Mouse (Mus musculus) right cerebral cortex, postnatal 10 days (tissue): ENCODE measurements at regions not wholly inside any gene's neighbourhood (a gene's known extent, or its start where the extent isn't known, plus 50 kb on each side); places are given as distances from the start of the nearest gene placed in this dataset.
A peak's percentile ranks its signal among the peaks of the same experiment; 100 is the strongest.

Experiments
- DNase-seq, 2 experiments: peaks; one replicate each; pipeline ENCODE4 v3.0.0; 2021; ENCODE audit warnings: low spot score in 2 of 2

DNA sequence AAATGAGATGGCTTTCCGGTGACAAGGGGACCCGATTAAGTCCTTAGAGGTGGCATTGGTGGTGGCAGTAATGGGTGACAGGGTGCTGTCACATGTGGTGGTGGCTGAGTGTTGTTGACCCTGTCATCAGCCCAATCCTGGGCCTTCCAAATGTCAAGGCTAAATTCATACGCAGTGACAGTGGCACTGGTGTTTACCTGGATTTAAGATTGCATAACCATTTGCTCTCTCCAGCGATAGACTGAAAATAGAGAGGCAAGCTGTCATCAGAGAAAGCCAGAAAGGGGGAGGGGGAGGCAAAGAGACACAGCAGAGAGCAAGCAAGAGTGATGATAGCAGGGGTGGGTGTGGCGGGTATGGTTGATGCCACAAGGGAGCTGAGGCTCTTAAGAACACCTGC, 215.1 kb downstream of the Suds3 start:
- no peak for DNase-seq

DNA sequence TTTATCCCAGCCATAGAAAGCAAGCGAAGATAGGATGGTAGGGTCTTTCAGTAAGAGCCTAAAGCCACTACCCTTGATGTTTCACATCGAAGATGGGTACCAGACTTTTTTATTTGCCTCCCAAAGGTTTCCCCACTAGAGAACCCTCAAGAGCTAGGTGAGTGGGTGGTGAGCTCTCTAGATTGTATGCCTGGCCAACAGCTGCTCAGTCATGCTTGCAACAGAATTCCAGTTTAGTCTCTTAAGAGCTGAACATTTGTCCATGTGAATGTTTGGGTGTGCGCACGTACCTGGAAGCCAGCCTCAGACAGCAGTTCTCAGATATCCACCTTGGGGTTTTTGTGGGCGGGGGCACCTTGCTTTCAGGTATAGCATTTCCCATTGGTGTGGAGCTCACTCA, 218.5 kb downstream of the Suds3 start:
- DNase-seq, result no peak

DNA sequence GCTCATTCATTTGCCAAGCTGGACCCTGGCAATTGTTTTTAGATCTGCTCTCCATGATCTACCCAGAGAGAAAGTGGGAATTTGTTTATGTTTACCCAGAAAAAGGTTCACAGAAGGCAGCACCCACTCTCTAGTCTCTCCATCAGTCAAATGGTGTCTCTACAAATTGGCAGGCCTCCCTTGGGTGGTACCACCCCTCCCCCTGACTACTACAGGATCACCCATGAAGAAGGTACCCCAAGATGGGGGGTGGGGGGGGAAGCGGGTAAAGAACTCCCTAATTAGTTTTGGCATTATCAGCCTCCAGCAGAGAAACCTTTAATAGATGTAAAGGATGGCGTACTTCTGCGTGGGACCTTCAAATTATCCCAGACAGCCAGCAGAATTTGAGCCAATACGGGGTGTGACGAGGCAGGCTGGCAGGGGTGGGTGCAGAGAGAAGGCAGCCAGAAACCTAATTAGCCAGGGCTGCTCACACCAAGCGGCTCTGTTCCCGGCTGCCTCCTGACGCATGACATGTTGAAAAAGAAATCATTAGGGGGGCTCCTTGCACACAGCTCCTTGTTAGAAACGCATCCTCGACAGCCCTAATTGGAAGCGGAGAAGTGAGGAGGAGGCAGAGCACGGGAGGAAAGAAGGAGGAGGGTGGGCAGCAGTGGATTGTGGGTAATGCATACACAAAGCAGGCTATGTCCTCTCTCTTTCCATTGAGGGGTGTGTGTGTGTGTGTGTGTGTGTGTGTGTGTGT, 220.7 kb downstream of the Suds3 start:
- DNase-seq, result peak; percentile 87 to 91

DNA sequence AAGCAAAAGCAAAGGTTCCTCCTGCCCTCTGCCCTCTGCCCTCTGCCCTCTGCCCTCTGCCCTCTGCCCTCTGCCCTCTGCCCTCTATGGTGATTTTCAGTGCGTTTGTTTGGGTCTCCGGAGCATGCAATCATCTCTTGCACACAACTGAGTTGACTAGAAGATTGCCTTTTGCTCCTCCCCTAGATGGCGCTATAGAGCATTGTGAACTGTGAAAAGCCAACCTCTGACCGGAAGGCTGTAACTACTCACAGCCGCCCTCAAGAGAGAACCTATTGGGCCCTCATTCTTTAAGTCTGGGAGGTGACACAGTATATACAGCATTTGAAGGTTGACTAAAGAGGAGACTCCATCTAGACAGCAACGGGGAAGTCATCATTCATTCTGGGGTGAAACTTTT, 221.3 kb downstream of the Suds3 start:
- DNase-seq, result no peak

DNA sequence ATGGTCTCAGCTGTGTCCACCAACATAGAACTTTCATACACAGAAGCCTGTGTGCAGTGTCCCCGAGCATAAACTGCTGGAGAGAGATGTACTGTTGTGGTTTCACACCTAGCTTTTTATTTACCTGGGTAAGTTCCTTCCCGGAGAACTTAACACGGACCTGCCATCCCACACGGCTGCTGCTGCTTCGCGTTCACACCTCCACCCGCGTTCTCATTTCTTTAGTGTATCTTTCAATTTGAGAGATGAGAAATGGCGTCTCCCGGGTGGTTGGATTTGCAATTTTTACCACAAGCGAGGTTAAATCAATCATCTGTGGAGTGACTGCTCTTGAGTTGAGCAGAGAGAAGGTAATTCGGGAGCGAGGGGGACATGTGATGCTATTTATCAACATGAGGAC, 223.0 kb downstream of the Suds3 start:
- DNase-seq, result no peak

DNA sequence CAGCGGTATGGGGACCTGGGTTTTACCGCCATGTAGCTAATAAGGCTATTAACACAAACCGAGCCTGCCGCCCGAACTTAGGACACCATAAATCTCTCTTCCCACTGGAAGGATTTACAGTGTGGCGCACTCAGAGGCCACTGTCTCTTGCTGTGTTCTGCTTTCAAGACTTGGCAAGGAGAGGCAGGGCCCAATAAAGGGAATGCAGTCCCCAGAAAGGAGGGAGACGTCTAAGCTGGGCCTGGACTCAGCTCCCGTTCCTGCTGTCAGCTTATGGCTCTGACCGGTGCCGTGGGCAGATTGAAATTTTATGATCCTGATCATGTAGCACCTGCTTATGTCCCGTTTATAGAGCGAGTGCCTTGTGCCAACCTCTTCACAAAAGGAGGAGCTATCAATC, 226.7 kb downstream of the Suds3 start:
- DNase-seq, result no peak

DNA sequence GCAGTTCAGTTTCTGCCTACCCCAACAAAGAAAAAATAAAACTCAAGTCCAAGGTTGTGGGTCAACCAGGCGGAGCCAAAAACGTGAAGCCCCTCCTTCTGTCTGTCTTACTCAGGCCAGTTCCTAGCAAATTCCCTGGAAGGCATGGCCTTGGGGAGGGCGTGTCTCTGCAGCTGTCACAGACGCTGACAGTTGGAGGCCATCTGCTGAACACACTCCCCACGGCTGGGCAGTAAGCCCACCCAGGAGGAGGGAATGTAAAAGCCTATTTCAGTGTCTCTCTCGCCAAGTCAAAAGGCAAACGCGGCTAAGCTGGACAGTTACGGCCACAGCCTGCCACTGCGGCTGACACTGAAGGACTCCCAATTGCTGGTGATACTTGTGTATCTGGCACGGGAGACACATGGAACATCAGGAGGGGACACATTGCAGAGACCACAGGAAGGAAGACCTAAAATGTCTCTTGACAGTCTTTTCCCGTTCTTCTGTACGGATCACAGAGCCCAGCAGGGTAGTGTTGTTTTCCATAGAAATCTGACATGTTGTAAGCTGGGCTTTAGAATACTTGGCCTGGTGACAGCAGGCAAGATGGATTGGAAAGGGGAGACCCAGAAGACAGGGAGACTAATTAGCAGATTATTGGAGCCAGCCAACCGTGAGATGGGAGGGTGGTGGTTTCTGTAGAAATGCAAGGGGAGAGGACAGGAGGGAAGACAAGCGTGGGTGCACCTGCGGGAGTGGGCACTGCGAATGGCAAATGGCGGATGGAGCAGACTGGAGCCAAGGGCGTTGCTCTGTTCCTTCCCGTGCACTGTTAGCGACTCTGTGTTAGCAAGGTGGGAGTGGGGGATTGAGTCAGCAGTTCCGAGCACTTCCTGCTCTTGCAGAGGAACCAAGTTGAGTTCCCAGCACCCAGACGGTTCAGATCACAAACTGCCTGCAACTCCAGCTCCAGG, 229.5 kb downstream of the Suds3 start:
- peak; percentile 71 to 77 for DNase-seq

DNA sequence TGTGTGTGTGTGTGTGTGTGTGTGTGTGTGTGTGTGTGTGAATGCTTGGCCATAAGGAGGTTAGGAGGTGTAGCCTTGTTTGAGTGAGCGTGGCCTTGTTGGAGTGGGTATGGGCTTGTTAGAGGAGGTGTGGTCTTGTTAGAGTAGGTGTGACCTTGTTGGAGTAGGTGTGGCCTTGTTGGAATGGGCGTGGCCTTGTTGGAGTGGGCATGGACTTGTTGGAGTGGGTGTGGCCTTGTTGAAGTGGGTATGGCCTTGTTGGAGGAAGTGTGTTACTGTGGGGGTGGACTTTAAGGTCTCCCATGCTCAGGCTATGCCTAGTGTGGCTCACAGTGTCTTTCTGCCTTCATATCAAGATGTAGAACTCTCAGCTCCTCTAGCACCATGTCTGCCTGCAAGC, 236.2 kb downstream of the Suds3 start:
- no peak for DNase-seq

DNA sequence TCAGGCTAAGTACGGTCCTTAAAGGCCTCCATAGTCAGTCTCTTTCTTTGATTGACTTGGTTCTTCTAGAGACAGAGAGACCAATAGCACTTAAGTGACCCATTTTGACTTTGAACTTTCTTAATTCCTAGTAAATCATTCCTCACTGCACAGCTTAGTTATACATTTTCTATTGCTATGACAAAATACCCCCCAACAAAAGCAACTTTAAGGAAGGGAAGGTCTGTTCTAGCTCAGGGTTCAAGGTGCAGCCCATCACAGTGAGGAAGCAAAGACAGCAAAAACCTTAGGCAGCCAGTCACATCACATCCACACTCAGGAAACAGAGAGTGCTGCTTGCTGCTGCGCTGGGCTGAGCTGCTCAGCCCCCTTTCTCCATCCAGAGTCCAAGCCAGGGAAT, 241.0 kb downstream of the Suds3 start:
- DNase-seq, result no peak

DNA sequence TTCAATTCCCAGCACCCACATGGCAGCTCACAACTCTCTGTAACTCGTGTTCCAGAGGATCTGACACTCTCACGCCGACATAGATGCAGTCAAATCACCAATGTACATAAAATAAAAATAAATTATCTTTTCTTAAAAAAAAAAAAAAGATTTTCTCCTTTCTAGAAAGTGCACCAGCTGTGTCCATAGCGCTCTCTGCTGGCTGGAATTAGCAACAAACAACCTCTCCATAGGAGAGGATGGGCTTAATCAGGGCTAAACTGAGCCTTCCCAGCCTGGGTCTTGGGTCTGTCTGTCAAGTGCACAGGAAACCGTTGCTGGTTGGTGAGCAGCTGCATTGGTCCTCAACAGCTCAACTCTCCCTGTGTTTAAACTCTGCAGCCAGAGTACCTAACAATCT, 247.8 kb downstream of the Suds3 start:
- DNase-seq, result peak; percentile 42 to 59

DNA sequence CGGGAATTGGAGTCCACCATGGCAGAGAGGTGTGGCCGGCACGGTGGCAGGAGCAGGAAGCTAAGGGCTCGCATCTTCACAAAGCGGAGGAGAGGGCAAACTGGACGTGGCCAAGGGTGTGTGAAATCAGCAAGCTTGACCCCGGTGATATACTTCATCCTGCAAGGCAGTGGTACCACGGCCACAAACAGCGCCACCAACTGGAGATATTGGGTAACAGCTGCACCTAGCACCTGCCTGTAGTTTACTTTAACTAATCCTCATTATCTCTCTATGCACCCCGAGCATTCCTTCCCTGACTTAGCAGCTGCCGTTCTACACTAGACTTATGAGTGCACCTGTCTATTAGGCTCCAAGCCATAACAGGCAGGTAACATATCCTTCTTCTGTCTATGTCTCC, 251.6 kb downstream of the Suds3 start:
- DNase-seq, result no peak

DNA sequence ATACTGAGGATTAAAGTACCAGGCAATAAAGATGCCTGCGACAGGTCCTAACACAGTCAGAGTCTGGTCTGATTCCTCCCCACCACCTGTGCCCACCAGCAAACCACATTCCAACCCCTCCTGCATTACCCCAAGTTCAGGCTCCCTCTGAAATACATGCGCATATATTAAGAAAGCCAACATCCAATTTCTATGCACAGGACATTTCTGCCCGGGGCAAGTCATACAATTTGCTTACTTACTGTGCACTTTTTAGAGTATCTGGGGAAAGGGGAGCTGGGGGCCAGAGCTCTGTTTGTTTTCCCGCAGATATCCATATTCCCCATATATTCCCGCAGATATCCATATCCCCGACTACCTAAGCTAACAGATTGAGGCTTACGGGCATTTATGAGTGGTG, 261.1 kb upstream of the Srrm4 start:
- no peak for DNase-seq

DNA sequence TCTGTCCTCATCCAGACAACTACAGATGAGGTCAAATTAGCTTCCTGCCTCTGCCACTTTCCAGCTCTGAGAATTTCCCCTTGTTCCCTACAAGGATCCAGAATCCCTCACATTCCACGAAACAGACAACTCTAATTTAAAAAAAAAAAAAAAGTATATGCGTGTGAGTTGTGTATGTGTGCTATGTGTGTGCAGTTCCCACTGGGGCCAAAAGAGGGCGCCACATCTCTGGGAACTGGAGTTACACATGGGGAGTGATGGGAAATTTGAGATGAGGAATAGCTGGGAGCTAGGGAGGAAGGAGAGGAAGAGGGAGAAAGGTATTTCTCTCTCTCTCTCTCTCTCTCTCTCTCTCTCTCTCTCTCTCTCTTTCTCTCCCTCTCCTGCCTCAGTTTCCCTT, 240.3 kb upstream of the Srrm4 start:
- DNase-seq, result no peak

DNA sequence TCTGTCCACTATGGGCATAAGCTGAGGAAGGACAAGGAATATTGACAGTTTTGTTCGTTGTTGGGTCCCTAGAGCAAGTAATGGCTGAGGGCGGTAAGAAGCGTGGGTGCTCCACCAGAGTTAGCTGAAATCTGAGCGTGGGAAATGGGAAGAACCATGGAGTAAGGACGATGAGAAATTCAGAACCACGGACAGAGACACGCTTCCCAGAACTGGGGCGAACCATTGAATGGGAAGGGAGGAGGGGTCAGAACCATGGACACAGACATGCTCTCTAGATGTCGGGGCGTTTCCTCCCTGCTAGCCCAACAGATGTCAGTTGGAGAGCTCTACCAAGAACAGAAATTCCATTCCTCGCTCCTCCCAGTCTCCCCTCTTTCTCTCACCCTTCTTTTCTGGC, 238.2 kb upstream of the Srrm4 start:
- no peak for DNase-seq

DNA sequence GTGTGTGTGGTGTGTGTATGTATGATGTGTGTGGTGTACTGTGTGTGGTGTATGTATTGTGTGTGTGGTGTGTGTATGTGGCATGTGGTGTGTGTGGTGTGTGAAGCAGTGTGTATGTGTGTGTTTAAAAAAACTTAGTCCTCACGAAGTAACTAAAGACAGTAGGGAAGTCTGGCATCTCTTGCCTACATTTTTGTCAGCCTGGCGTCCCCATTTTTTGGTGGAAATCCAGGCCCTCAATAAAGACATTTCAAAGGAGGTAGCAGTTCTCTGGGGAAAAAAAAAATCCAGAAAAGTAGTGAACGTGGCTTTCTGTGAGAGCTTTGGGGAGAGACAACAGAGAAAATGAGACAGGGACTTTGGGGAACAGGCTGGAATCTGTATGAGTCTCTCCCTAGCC, 231.6 kb upstream of the Srrm4 start:
- peak; percentile 35 to 43 for DNase-seq

DNA sequence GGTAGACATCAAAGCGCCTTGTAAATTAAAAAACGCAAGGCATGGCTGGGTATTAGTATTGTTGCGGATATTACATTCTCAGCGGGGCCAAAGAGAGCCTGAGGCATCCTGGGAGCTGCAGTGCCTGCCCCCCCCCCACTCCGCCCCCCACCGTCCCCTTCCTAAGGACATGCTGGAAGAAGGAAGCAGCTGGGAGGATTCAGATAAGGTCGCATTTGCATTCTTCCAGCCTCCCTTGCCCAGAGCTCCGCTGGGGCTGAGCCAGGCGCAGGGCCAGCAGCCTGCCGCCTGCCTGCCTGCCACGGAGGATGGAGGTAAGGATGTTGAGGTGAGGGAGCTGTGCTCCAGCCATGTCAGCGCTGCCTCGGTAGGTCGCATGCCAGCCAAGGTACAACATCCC, 230.5 kb upstream of the Srrm4 start:
- peak; percentile 42 to 48 for DNase-seq

DNA sequence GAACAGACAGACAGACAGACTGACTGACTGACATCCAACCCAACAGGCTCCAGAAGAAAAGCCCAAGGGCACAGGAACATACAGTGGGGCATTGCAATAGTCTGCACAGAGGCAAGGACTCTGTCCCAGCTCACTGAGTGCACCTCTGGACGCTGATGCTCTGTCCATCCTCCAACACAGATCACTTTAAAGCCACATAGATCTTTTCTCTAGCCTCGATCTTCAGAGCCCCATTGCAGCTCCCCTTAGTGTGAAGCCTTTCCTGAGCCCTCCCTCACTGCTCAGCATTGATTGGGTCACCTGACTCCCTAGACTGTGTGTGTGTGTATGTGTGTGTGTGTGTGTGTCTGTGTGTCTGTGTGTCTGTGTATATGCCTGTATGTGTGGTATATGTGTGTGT, 218.2 kb upstream of the Srrm4 start:
- no peak for DNase-seq

DNA sequence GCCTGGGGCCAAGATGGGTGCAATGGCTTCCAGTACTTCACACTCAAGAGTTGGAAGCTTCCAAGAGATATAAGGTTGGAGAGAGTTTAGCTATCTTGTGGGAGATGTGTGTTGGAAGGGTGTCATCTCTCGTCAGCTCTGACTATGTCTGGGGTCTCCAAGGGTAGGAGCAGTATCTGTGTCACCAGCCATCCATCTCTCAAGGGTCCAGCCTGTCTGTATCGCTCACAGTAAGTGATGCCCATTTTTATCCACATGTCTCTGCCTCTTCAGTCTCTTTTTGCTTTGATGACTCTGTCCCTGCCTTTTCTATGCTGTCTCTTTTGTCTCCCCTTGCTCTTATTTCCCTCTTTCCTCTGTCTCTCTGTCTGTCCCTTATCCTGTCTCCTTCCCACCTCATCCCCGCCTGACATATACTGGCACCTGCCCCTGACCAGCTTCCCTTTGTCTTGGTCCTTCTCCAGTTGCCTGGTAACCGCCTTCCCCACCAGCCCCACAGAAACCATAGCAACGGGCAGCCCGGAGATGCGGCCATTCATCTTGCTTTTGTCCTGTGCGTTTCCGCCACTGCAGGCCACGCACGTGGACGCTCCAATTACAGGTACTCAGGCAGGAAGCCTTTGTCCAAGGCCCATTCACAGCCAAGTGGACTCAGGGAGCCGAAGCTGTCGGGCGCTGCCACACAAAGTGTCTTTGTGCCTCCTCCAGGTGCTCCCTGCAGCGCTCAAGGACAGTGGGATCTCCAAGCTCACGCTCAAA, 217.6 kb upstream of the Srrm4 start:
- peak; percentile 78 to 83 for DNase-seq

DNA sequence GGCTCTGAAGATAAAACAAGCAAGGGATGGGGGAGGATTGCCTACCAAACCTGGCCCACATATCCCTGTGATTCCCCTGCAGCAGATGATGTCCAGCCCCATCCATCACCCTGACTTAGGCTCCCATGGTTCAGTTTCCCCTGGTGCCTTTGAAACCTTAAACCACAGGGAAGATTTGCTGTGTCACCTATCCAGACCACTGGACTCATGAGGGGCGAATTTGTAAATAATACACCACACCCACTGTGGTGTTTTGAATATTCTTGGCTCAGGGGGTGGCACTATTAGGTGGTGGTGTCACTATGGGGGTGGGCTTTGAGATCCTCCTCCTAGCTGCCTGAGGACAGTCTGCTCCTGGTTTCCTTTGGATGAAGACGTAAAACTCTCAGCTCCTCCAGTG, 205.8 kb upstream of the Srrm4 start:
- no peak for DNase-seq

DNA sequence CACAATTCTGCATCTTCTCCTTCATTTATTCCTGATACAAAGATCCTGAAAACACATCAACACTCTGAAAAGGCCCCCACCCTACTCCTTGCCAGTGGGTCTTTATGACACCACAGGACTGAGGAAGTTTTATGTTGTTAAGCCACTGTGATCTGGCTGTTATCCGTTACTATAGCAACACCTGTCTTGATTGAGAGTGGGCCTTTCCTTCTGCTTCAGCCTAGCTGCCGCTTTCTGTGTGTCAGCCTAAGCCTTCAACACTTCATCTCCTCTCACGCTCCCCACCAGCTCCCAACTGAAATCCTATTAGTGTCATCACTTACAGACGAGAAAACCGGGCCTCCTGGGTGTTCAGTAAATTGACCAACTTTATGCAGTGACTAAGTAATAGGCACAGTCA, 203.6 kb upstream of the Srrm4 start:
- peak; percentile 27 to 71 for DNase-seq

DNA sequence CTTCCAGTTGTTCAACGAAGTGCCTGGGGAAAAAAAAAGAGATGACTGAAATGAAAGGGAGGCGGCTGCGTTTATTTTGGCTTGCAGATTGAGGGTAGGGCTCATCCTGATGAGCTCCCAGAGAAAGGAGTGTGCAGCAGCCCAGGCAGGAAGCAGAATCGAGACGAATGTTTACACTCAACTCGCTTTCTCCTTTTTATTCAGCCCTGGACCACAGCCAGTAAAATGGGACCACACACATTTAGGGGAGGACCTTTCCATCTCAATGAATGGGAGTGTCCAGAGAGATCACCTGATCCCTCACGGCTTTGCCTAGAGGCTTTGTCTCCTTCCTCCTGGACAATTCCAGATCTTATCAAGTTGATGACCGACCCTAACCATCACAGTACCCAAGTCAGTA, 198.8 kb upstream of the Srrm4 start:
- DNase-seq, result no peak

DNA sequence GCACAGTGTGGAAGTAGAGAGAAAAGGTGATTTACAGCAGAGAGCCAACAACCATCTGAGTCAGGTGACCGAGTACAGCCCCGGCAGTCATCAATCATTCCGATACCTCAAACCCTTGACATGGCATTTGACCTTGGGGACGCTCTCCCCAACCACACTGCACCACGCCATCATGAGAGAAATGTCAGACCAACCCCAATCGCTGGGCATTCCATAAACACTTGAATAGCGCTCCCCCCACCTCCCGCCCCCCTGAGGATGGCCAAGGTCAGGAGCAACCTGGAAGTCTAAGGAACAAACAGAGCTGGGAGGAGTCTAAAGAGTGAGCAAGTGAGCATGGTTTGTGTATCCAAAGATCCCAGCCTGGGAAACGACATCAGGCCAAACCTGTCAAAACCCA, 198.2 kb upstream of the Srrm4 start:
- DNase-seq, result no peak
